Mouse (Mus musculus) limb, embryonic 14.5 days (tissue): Measurements from ENCODE around the gene Fto. TPM values are rescaled to one million over a fixed set of nuclear protein-coding genes. Genes with fewer than 3 reads are reported as not detected.

Experiments used
- ATAC-seq: fragments of 200-750 bp; cut with Nextera tagmentation; 2 replicates; pipeline ENCODE4 v1.8.0; 2017; ENCODE audit warnings: low read depth, moderate number of reproducible peaks, moderate TSS enrichment; ENCODE audit not compliant: low FRiP score
- DNase-seq: peaks from one replicate; pipeline ENCODE4 v3.0.0-alpha.2; 2015; ENCODE audit warnings: low spot score
- H3K27ac ChIP-seq: fragments of 300-500 bp; sonication (generic); replicated peaks from 2 replicates; pipeline ENCODE4 v1.5.1; 2014; ENCODE audit warnings: low read depth, mild to moderate bottlenecking, low read length, moderate library complexity, mixed read lengths
- H3K27me3 ChIP-seq: fragments of 300-500 bp; sonication (generic); 2 replicates; pipeline ENCODE4 v1.6.1; 2014; ENCODE audit warnings: low read length, mixed read lengths; ENCODE audit not compliant: control insufficient read depth, insufficient read depth
- H3K36me3 ChIP-seq: fragments of 300-500 bp; sonication (generic); 2 replicates; pipeline ENCODE4 v1.6.1; 2014; ENCODE audit warnings: mild to moderate bottlenecking, low read length, moderate library complexity, mixed read lengths; ENCODE audit not compliant: control insufficient read depth, insufficient read depth
- H3K4me1 ChIP-seq: fragments of 300-500 bp; sonication (generic); 2 replicates; pipeline ENCODE4 v1.6.1; 2014; ENCODE audit warnings: antibody characterized with exemption, low read length, mixed read lengths; ENCODE audit not compliant: control insufficient read depth, insufficient read depth
- H3K4me2 ChIP-seq: fragments of 300-500 bp; sonication (generic); replicated peaks from 2 replicates; pipeline ENCODE4 v1.6.1; 2014; ENCODE audit warnings: low read depth, mild to moderate bottlenecking, low read length, moderate library complexity; ENCODE audit not compliant: severe bottlenecking
- H3K4me3 ChIP-seq: fragments of 300-500 bp; sonication (generic); replicated peaks from 2 replicates; pipeline ENCODE4 v1.5.1; 2014; ENCODE audit warnings: low read length
- H3K9ac ChIP-seq: fragments of 300-500 bp; sonication (generic); 2 replicates; pipeline ENCODE4 v1.6.1; 2014; ENCODE audit warnings: mild to moderate bottlenecking, low read depth, low read length, moderate library complexity; ENCODE audit not compliant: severe bottlenecking
- H3K9me3 ChIP-seq: fragments of 300-500 bp; sonication (generic); 2 replicates; pipeline ENCODE4 v1.6.1; 2016; ENCODE audit warnings: low read length; ENCODE audit not compliant: control insufficient read depth
- POLR2A ChIP-seq: fragments of 200-500 bp; IDR thresholded peaks from 2 replicates; pipeline ENCODE4 v1.8.0; 2012; ENCODE audit warnings: inconsistent platforms, mild to moderate bottlenecking, moderate library complexity, borderline replicate concordance; ENCODE audit not compliant: insufficient read depth, insufficient read length; ENCODE audit errors: extremely low read depth
- WGBS: fragments of 180-500 bp; shearing (Covaris S2); extraction: QIAGEN DNeasy Blood & Tissue Kit; methylation state at CpG from one replicate; pipeline ENCODE4 v1.1.7; 2014; 5-methylcytosine and 5-hydroxymethylcytosine counted together
- polyA plus RNA-seq, 2 experiments: library from polyadenylated mRNA; depleted of rRNA in 1 of 2; stranded (reverse) in 1 of 2; unstranded in 1 of 2; fragments of >200 nt; fragmentation: Nextera tagmentation in 1 of 2; extraction: Ambion mirVana in 1 of 2; gene quantifications; 2 replicates each; pipeline versions ENCODE4 v1.2.1 to v1.2.3; 2012 to 2014

Fto gene
- polyA plus RNA-seq, 2 experiments: 80.0 to 107 TPM

GRCm38 (mm10) chr8:91502791-91503190 lies 189.5 kb downstream of the Fto start:
- ATAC-seq (no peak), DNase-seq (no peak)
- Histone ChIP-seq H3K4me1 (no peaks in the 10 kb centered on the region; the same call in 1 of the 2 replicates), H3K36me3 (peaks cover 5% of the 10 kb centered on the region; the same call in 1 of the 2 replicates), H3K27me3 (no peaks in the 10 kb centered on the region), H3K9me3 (no peaks in the 10 kb centered on the region), H3K4me3 (no peak overlapping the region), H3K4me2 (no peak overlapping the region), H3K27ac (no peak overlapping the region), H3K9ac (no peak overlapping the region)
- TF ChIP-seq POLR2A: no peak
- WGBS: 60% methylated on average over 5 of the region's 5 CpGs

GRCm38 (mm10) chr8:91504360-91504759 lies 191.0 kb downstream of the Fto start:
- DNase-seq: no peak
- Histone ChIP-seq H3K9ac (no peak overlapping the region), H3K27ac (no peak overlapping the region), H3K36me3 (peaks cover 5% of the 10 kb centered on the region; the same call in 1 of the 2 replicates), H3K4me3 (no peak overlapping the region), H3K4me1 (no peaks in the 10 kb centered on the region; the same call in 1 of the 2 replicates), H3K9me3 (no peaks in the 10 kb centered on the region), H3K27me3 (no peaks in the 10 kb centered on the region), H3K4me2 (no peak overlapping the region)
- no peak for ATAC-seq
- no peak for TF ChIP-seq POLR2A
- 80% methylated on average over 3 of the region's 3 CpGs for WGBS

- no peak overlapping the region for H3K4me2 ChIP-seq
- no peak for TF ChIP-seq POLR2A
- WGBS: 68% methylated on average over 10 of the region's 10 CpGs
- DNase-seq (no peak), ATAC-seq (no peak)
- no peak overlapping the region for H3K27ac ChIP-seq
- H3K4me1 ChIP-seq: no peaks in the 10 kb centered on the region; the same call in 1 of the 2 replicates
- peaks cover 5% of the 10 kb centered on the region; the same call in 1 of the 2 replicates for H3K36me3 ChIP-seq
- no peak overlapping the region for H3K4me3 ChIP-seq
- no peak overlapping the region for H3K9ac ChIP-seq
- no peaks in the 10 kb centered on the region for H3K9me3 ChIP-seq
- H3K27me3 ChIP-seq: no peaks in the 10 kb centered on the region
Observed at GRCm38 (mm10) chr8:91504891-91505290, 191.6 kb downstream of the Fto start.

- Histone ChIP-seq H3K27ac (no peak overlapping the region), H3K4me1 (no peaks in the 10 kb centered on the region; the same call in none of the 2 replicates), H3K36me3 (peaks cover 5% of the 10 kb centered on the region; the same call in 1 of the 2 replicates), H3K9me3 (no peaks in the 10 kb centered on the region), H3K9ac (no peak overlapping the region), H3K27me3 (no peaks in the 10 kb centered on the region), H3K4me3 (no peak overlapping the region), H3K4me2 (no peak overlapping the region)
- DNase-seq (no peak), ATAC-seq (no peak)
- WGBS: 90% methylated on average over 8 of the region's 8 CpGs
- no peak for TF ChIP-seq POLR2A
Observed at GRCm38 (mm10) chr8:91505411-91505954, 192.2 kb downstream of the Fto start.

GRCm38 (mm10) chr8:91505997-91506672 lies 192.8 kb downstream of the Fto start:
- DNase-seq: no peak
- no peak for TF ChIP-seq POLR2A
- 0 out of 2 replicates have a peak, but pooled peaks cover 5% of the 10 kb centered on the region for H3K36me3 ChIP-seq
- no peak overlapping the region for H3K4me3 ChIP-seq
- no peaks in the 10 kb centered on the region for H3K9me3 ChIP-seq
- H3K27ac ChIP-seq: no peak overlapping the region
- WGBS: 85% methylated on average over 4 of the region's 4 CpGs
- peaks cover 3% of the 10 kb centered on the region for H3K4me1 ChIP-seq
- no peak for ATAC-seq
- no peak overlapping the region for H3K4me2 ChIP-seq
- no peak overlapping the region for H3K9ac ChIP-seq
- H3K27me3 ChIP-seq: no peaks in the 10 kb centered on the region
